Mouse (Mus musculus) gonadal fat pad, adult 2 months (tissue): ENCODE data around the gene Acad8. TPM values are rescaled to one million over a fixed set of nuclear protein-coding genes. Genes with fewer than 3 reads are reported as not detected.

Source experiments
- DNase-seq: peaks from one replicate; pipeline ENCODE4 v3.0.0-alpha.2; 2012; ENCODE audit warnings: low read depth
- polyA plus RNA-seq: library from polyadenylated mRNA; depleted of rRNA; stranded (reverse); fragments of >200 nt; gene quantifications from 2 replicates; pipeline ENCODE4 v1.2.3, GENCODE M21; 2012; rRNA removed

Gene Acad8
- polyA plus RNA-seq, 1 experiment, result 69.7 TPM

GRCm38 (mm10) chr9:26985090-26985613 is 14.2 kb downstream of the Acad8 start:
- no peak for DNase-seq

GRCm38 (mm10) chr9:26978776-26979175 is 20.6 kb downstream of the Acad8 start:
- DNase-seq, result no peak

GRCm38 (mm10) chr9:26977754-26978153 is 21.6 kb downstream of the Acad8 start:
- DNase-seq, result no peak

- DNase-seq, result no peak
Observed at GRCm38 (mm10) chr9:26947790-26948189, 51.6 kb downstream of the Acad8 start.

DNA sequence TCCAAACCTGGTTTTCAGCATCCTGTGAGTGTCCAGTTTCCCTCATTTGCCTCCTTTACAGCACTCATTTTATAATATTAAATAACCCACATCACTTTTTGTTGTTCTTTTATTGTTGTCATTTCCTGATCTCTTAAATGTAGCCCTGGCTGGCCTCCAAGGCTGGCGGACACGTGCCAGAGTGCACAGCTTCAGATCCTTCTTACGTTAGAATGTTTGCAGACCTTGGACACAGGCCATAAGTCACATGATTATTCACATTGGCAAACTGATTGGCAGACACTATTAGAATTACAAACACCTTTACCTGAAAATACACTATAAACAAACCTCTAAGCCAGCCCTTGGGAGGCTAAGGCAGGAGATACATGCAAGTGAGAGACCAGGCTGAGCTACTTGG is 75.2 kb downstream of the Acad8 start:
- no peak for DNase-seq

Other genes starting within 250 kb of the Acad8 start
- gene Glb1l2, start 193.1 kb downstream of the Acad8 start, polyA plus RNA-seq, result 694 and 811 TPM in 2 replicates
- 109 and 164 TPM in 2 replicates for gene Glb1l3, start 138.7 kb downstream of the Acad8 start, polyA plus RNA-seq
- gene Gm1110, start 76.5 kb downstream of the Acad8 start, polyA plus RNA-seq, result 249 and 390 TPM in 2 replicates
- gene Thyn1, start 144 bp upstream of the Acad8 start, polyA plus RNA-seq, result 26.1 and 26.4 TPM in 2 replicates
- gene Vps26b, start 30.5 kb upstream of the Acad8 start, polyA plus RNA-seq, result 39.5 and 46.3 TPM in 2 replicates
- gene Ncapd3, start 30.6 kb upstream of the Acad8 start, polyA plus RNA-seq, result 15.2 and 16.6 TPM in 2 replicates
- gene Jam3, start 155.9 kb upstream of the Acad8 start, polyA plus RNA-seq, result 14.9 and 16.2 TPM in 2 replicates